Mouse (Mus musculus): ENCODE measurements around the gene Soat2. TPM values are rescaled to one million over a fixed set of nuclear protein-coding genes. Genes with fewer than 3 reads are reported as not detected.

Soat2 gene
- under 1 TPM; 0.41 to 0.50 TPM for total RNA-seq (2023)

GRCm38 (mm10) chr15:102150301-102151135, at the start of gene Soat2:
TSS of gene Soat2 (plus strand) at chr15:102150526.

GRCm38 (mm10) chr15:102136129-102136758, 14.1 kb upstream of the Soat2 start, which contains the start of gene Spryd3:
TSS of gene Spryd3 (minus strand) at chr15:102136234.

GRCm38 (mm10) chr15:102144274-102144711, 6.0 kb upstream of the Soat2 start, which contains the start of gene Igfbp6:
TSS of gene Igfbp6 (plus strand) at chr15:102144362.

GRCm38 (mm10) chr15:102202971-102203834, 52.9 kb downstream of the Soat2 start, which contains the start of gene Zfp740:
TSS of gene Zfp740 (plus strand) at chr15:102203249.

GRCm38 (mm10) chr15:102204674-102205505, 54.6 kb downstream of the Soat2 start, which contains the start of gene Csad:
TSS of gene Csad (minus strand) at chr15:102204724.

Other genes with a start within 250 kb of the Soat2 start
- not detected for gene Krt4, start 225.8 kb upstream of the Soat2 start, total RNA-seq (2023)
- gene Krt79, start 210.2 kb upstream of the Soat2 start, total RNA-seq (2023): not detected
- gene Krt78, start 196.2 kb upstream of the Soat2 start, total RNA-seq (2023): not detected
- gene Krt8, start 146.0 kb upstream of the Soat2 start, total RNA-seq (2023): not detected
- not detected for gene Krt18, start 122.3 kb upstream of the Soat2 start, total RNA-seq (2023)
- 100 to 1,000 TPM; 241 to 248 TPM for gene Eif4b, start 76.8 kb upstream of the Soat2 start, total RNA-seq (2023)
- gene Tns2, start 50.1 kb upstream of the Soat2 start, total RNA-seq (2023): under 1 TPM; 0.15 to 0.77 TPM
- gene Spryd3, start 14.3 kb upstream of the Soat2 start, total RNA-seq (2023): 10 to 100 TPM; 37.2 to 42.0 TPM
- gene Igfbp6, start 6.2 kb upstream of the Soat2 start, total RNA-seq (2023): not detected
- 100 to 1,000 TPM; 146 to 149 TPM for gene Zfp740, start 52.7 kb downstream of the Soat2 start, total RNA-seq (2023)
- 10 to 100 TPM; 23.3 to 26.4 TPM for gene Csad, start 54.2 kb downstream of the Soat2 start, total RNA-seq (2023)
- gene Itgb7, start 81.4 kb downstream of the Soat2 start, total RNA-seq (2023): 100 to 1,000 TPM; 229 to 246 TPM
- gene Rarg, start 107.0 kb downstream of the Soat2 start, total RNA-seq (2023): under 1 TPM in 1 of 2 experiments, not detected in 1; 0.38 TPM
- not detected for gene Gm9918, start 120.0 kb downstream of the Soat2 start, total RNA-seq (2023)
- gene Mfsd5, start 128.9 kb downstream of the Soat2 start, total RNA-seq (2023): 10 to 100 TPM; 28.8 to 32.5 TPM
- gene Espl1, start 145.7 kb downstream of the Soat2 start, total RNA-seq (2023): 1 to 10 TPM in 1 of 2 experiments, under 1 TPM in 1; 0.93 to 1.3 TPM
- gene Pfdn5, start 175.6 kb downstream of the Soat2 start, total RNA-seq (2023): 100 to 1,000 TPM; 526 to 540 TPM
- gene Myg1, start 181.2 kb downstream of the Soat2 start, total RNA-seq (2023): 10 to 100 TPM; 70.1 to 72.8 TPM
- 10 to 100 TPM; 60.7 to 62.9 TPM for gene Aaas, start 200.2 kb downstream of the Soat2 start, total RNA-seq (2023)
- gene Sp7, start 216.7 kb downstream of the Soat2 start, total RNA-seq (2023): not detected